Mouse (Mus musculus) ES-E14 (cell line): ENCODE measurements around the gene Higd1a. TPM values are rescaled to one million over a fixed set of nuclear protein-coding genes. Genes with fewer than 3 reads are reported as not detected.

Experiments
- DNase-seq: peaks from one replicate; pipeline ENCODE4 v3.0.0-alpha.2; 2013; ENCODE audit warnings: low read depth, low spot score
- H3K27ac ChIP-seq: 2 replicates; pipeline ENCODE4 v1.5.1; 2012; ENCODE audit warnings: low read depth, mild to moderate bottlenecking, low read length, moderate library complexity, mixed read lengths; ENCODE audit not compliant: poor library complexity, insufficient read depth, severe bottlenecking
- H3K36me3 ChIP-seq: 2 replicates; pipeline ENCODE4 v1.6.1; 2012; ENCODE audit warnings: mild to moderate bottlenecking, low read length, moderate library complexity, mixed read lengths; ENCODE audit not compliant: control insufficient read depth, poor library complexity, insufficient read depth, severe bottlenecking
- H3K4me1 ChIP-seq, 2 experiments: fragments of 150-350 bp in 1 of 2; sonication (generic) in 1 of 2; 2 replicates each; pipeline ENCODE4 v1.6.1; 2012; ENCODE audit warnings: low read length in 2 of 2, mild to moderate bottlenecking in 1 of 2, mixed read lengths in 1 of 2; ENCODE audit not compliant: control insufficient read depth in 2 of 2, insufficient read depth in 2 of 2, poor library complexity in 1 of 2
- H3K4me3 ChIP-seq, 2 experiments: fragments of 150-350 bp in 1 of 2; sonication (generic) in 1 of 2; 2 replicates each; pipeline ENCODE4 v1.5.1; 2012; ENCODE audit warnings: low read length in 2 of 2, low read depth in 1 of 2, mild to moderate bottlenecking in 1 of 2, mixed read lengths in 1 of 2; ENCODE audit not compliant: insufficient read depth in 1 of 2, poor library complexity in 1 of 2, severe bottlenecking in 1 of 2
- H3K9ac ChIP-seq: 2 replicates; pipeline ENCODE4 v1.6.1; 2012; ENCODE audit warnings: low read depth, mild to moderate bottlenecking, low read length, mixed read lengths; ENCODE audit not compliant: poor library complexity, insufficient read depth, severe bottlenecking
- H3K9me3 ChIP-seq: fragments of 150-350 bp; sonication (generic); 2 replicates; pipeline ENCODE4 v1.6.1; 2012; ENCODE audit warnings: low read depth, mild to moderate bottlenecking, low read length; ENCODE audit not compliant: control insufficient read depth, insufficient read depth
- CHD2 ChIP-seq: IDR thresholded peaks from 2 replicates; pipeline ENCODE4 v1.6.1; 2014; ENCODE audit warnings: mild to moderate bottlenecking, low read depth, low read length, inconsistent platforms
- HCFC1 ChIP-seq: IDR thresholded peaks from 2 replicates; pipeline ENCODE4 v1.6.1; 2012; ENCODE audit warnings: low read length, inconsistent platforms, borderline replicate concordance; ENCODE audit not compliant: insufficient read depth
- MAFK ChIP-seq: IDR thresholded peaks from 2 replicates; pipeline ENCODE4 v1.6.1; 2014; ENCODE audit warnings: mild to moderate bottlenecking, low read depth, low read length, inconsistent platforms; ENCODE audit not compliant: insufficient read depth
- ZC3H11A ChIP-seq: IDR thresholded peaks from 2 replicates; pipeline ENCODE4 v1.6.1; 2012; ENCODE audit warnings: low read depth, mild to moderate bottlenecking, inconsistent platforms, low read length, borderline replicate concordance
- ZNF384 ChIP-seq: IDR thresholded peaks from 2 replicates; pipeline ENCODE4 v1.6.1; 2012; ENCODE audit warnings: low read depth, low read length, inconsistent platforms
- in situ Hi-C, 2 experiments: fragments of 600-800 bp; cut with MboI; formaldehyde crosslinking; loops; one replicate each; pipeline ENCODE4 v1.15.1; 2025; ENCODE audit warnings: low sequenced_read_pairs in 2 of 2, inconsistent platforms in 1 of 2; ENCODE audit not compliant: unreplicated experiment in 2 of 2
- total RNA-seq: library from RNA; depleted of rRNA; stranded (reverse); fragments of 300-350 nt; gene quantifications from 2 replicates; pipeline ENCODE4 v1.2.3, GENCODE M21; 2012

Higd1a gene
- total RNA-seq, 1 experiment, result 81.2 TPM

- H3K9me3 ChIP-seq, result no peaks in the 10 kb centered on the region
- no peaks in the 10 kb centered on the region for H3K36me3 ChIP-seq
- TF ChIP-seq ZNF384 (no peak), HCFC1 (no peak), CHD2 (no peak), ZC3H11A (no peak), MAFK (no peak)
- no peak overlapping the region for H3K27ac ChIP-seq
- DNase-seq, result no peak
- no peak overlapping the region for H3K9ac ChIP-seq
- H3K4me1 ChIP-seq, result no peaks in the 10 kb centered on the region
- in situ Hi-C loops, result no loop called here
- H3K4me3 ChIP-seq, result no peak overlapping the region
Measured at GRCm38 (mm10) chr9:121829270-121829992, 28.7 kb downstream of the Higd1a start.

GRCm38 (mm10) chr9:121828314-121828713, 29.8 kb downstream of the Higd1a start:
- Histone ChIP-seq H3K4me3 (no peak overlapping the region), H3K27ac (no peak overlapping the region)
- DNase-seq, result no peak

GRCm38 (mm10) chr9:121826356-121826755, 31.8 kb downstream of the Higd1a start:
- DNase-seq, result no peak
- Histone ChIP-seq H3K36me3 (no peaks in the 10 kb centered on the region), H3K9ac (no peak overlapping the region), H3K27ac (no peak overlapping the region), H3K4me3 (no peak overlapping the region), H3K9me3 (no peaks in the 10 kb centered on the region), H3K4me1 (no peaks in the 10 kb centered on the region)
- in situ Hi-C loops, result no loop called here
- TF ChIP-seq HCFC1, result no peak
- no peak for TF ChIP-seq MAFK
- TF ChIP-seq ZNF384, result no peak
- TF ChIP-seq CHD2, result no peak
- no peak for TF ChIP-seq ZC3H11A

More at GRCm38 (mm10) chr9:121828314-121828713, 29.8 kb downstream of the Higd1a start:
- Histone ChIP-seq H3K9ac (no peak overlapping the region), H3K9me3 (no peaks in the 10 kb centered on the region), H3K4me1 (no peaks in the 10 kb centered on the region), H3K36me3 (no peaks in the 10 kb centered on the region)
- no peak for TF ChIP-seq MAFK
- TF ChIP-seq ZNF384, result no peak
- no peak for TF ChIP-seq HCFC1
- no peak for TF ChIP-seq CHD2
- no peak for TF ChIP-seq ZC3H11A
- in situ Hi-C loops, result no loop called here

GRCm38 (mm10) chr9:121823991-121824390, 34.2 kb downstream of the Higd1a start:
- no peaks in the 10 kb centered on the region for H3K9me3 ChIP-seq
- no peak overlapping the region for H3K27ac ChIP-seq
- no peak for DNase-seq
- TF ChIP-seq HCFC1 (no peak), CHD2 (no peak), ZC3H11A (no peak), MAFK (no peak), ZNF384 (no peak)
- no peak overlapping the region for H3K9ac ChIP-seq
- in situ Hi-C loops, result no loop called here
- no peak overlapping the region for H3K4me3 ChIP-seq
- no peaks in the 10 kb centered on the region for H3K36me3 ChIP-seq
- peaks cover 0 to 2% of the 10 kb centered on the region in 2 experiments; a peak in 1 of 4 replicates for H3K4me1 ChIP-seq

- DNase-seq, result no peak
- Histone ChIP-seq H3K9ac (no peak overlapping the region), H3K9me3 (no peaks in the 10 kb centered on the region), H3K27ac (no peak overlapping the region), H3K4me1 (peaks cover 0 to 2% of the 10 kb centered on the region in 2 experiments; a peak in 1 of 4 replicates), H3K36me3 (no peaks in the 10 kb centered on the region), H3K4me3 (no peak overlapping the region)
- in situ Hi-C loops, result no loop called here
- TF ChIP-seq MAFK (no peak), HCFC1 (no peak), ZC3H11A (no peak), ZNF384 (no peak), CHD2 (no peak)
Measured at GRCm38 (mm10) chr9:121823051-121823450, 35.1 kb downstream of the Higd1a start.
